Mouse (Mus musculus) forebrain, embryonic 16.5 days (tissue): ENCODE results near the gene Abcb5. TPM values are rescaled to one million over a fixed set of nuclear protein-coding genes. Genes with fewer than 3 reads are reported as not detected.
"Not testable (repeated sequence)": the region's sequence is repeated elsewhere in the genome, so short reads cannot be mapped to it uniquely, and the experiment has no call there.

Experiments used
- ATAC-seq: fragments of 200-750 bp; cut with Nextera tagmentation; 2 replicates; pipeline ENCODE4 v1.8.0; 2017; ENCODE audit warnings: mild to moderate bottlenecking, moderate library complexity
- H3K27ac ChIP-seq: fragments of 300-500 bp; sonication (generic); 2 replicates; pipeline ENCODE4 v1.5.1; 2014; ENCODE audit warnings: low read length, control low read depth
- H3K27me3 ChIP-seq: fragments of 300-500 bp; sonication (generic); replicated peaks from 2 replicates; pipeline ENCODE4 v1.6.1; 2014; ENCODE audit warnings: low read length; ENCODE audit not compliant: control insufficient read depth, insufficient read depth
- H3K36me3 ChIP-seq: fragments of 300-500 bp; sonication (generic); 2 replicates; pipeline ENCODE4 v1.6.1; 2014; ENCODE audit not compliant: control insufficient read depth, insufficient read depth
- H3K4me1 ChIP-seq: fragments of 300-500 bp; sonication (generic); replicated peaks from 2 replicates; pipeline ENCODE4 v1.6.1; 2014; ENCODE audit warnings: low read length; ENCODE audit not compliant: control insufficient read depth, insufficient read depth
- H3K4me2 ChIP-seq: fragments of 300-500 bp; sonication (generic); 2 replicates; pipeline ENCODE4 v1.6.1; 2014; ENCODE audit warnings: mild to moderate bottlenecking, low read length, control low read depth
- H3K4me3 ChIP-seq: fragments of 300-500 bp; sonication (generic); replicated peaks from 2 replicates; pipeline ENCODE4 v1.5.1; 2014; ENCODE audit warnings: mild to moderate bottlenecking, low read length, control low read depth
- H3K9ac ChIP-seq: fragments of 300-500 bp; sonication (generic); replicated peaks from 2 replicates; pipeline ENCODE4 v1.6.1; 2014; ENCODE audit warnings: low read depth, low read length, control low read depth
- H3K9me3 ChIP-seq: fragments of 300-500 bp; sonication (generic); 2 replicates; pipeline ENCODE4 v1.6.1; 2016; ENCODE audit warnings: low read length; ENCODE audit not compliant: control insufficient read depth
- WGBS: fragments of 180-500 bp; shearing (Covaris S2); extraction: QIAGEN DNeasy Blood & Tissue Kit; methylation state at CpG from one replicate; pipeline ENCODE4 v1.1.7; 2014; 5-methylcytosine and 5-hydroxymethylcytosine counted together
- polyA plus RNA-seq: library from polyadenylated mRNA; unstranded; fragments of >200 nt; fragmentation: Nextera tagmentation; extraction: Ambion mirVana; gene quantifications from 2 replicates; pipeline ENCODE4 v1.2.1, GENCODE M21; 2015

Abcb5 gene
- not detected in 2 replicates for polyA plus RNA-seq

- Histone ChIP-seq H3K9ac (no peak within 1 kb of the TSS), H3K4me2 (no peak within 1 kb of the TSS)
- WGBS, result 83% methylated on average over 4 of the region's 4 CpGs
Observed at GRCm38 (mm10) chr12:118966321-118966720, at the start of gene Abcb5. Gene Abcb5 (minus strand): TSS chr12:118966421.

GRCm38 (mm10) chr12:118999230-118999629, 33.0 kb upstream of the Abcb5 start:
- Histone ChIP-seq H3K4me3 (no peak overlapping the region), H3K27ac (no peak overlapping the region), H3K36me3 (no peaks in the 10 kb centered on the region), H3K27me3 (no peaks in the 10 kb centered on the region), H3K4me1 (no peaks in the 10 kb centered on the region), H3K4me2 (no peak overlapping the region), H3K9ac (no peak overlapping the region), H3K9me3 (no peaks in the 10 kb centered on the region)
- WGBS, result 79% methylated on average over 2 of the region's 2 CpGs
- ATAC-seq, result no peak

More at GRCm38 (mm10) chr12:118966321-118966720, at the start of gene Abcb5:
- ATAC-seq, result no peak
- no peaks in the 10 kb centered on the region for H3K36me3 ChIP-seq
- no peaks in the 10 kb centered on the region for H3K9me3 ChIP-seq
- H3K27me3 ChIP-seq, result no peaks in the 10 kb centered on the region
- H3K4me3 ChIP-seq, result no peak within 1 kb of the TSS
- H3K27ac ChIP-seq, result no peak within 1 kb of the TSS
- H3K4me1 ChIP-seq, result no peaks in the 10 kb centered on the region

GRCm38 (mm10) chr12:118994328-118995166, 28.3 kb upstream of the Abcb5 start:
- no peak overlapping the region for H3K4me2 ChIP-seq
- no peak overlapping the region for H3K4me3 ChIP-seq
- WGBS, result 95% methylated on average over 1 of the region's 1 CpGs
- ATAC-seq, result no peak
- H3K9me3 ChIP-seq, result no peaks in the 10 kb centered on the region
- no peak overlapping the region for H3K27ac ChIP-seq
- H3K27me3 ChIP-seq, result no peaks in the 10 kb centered on the region
- H3K4me1 ChIP-seq, result no peaks in the 10 kb centered on the region
- no peaks in the 10 kb centered on the region for H3K36me3 ChIP-seq
- no peak overlapping the region for H3K9ac ChIP-seq

DNA sequence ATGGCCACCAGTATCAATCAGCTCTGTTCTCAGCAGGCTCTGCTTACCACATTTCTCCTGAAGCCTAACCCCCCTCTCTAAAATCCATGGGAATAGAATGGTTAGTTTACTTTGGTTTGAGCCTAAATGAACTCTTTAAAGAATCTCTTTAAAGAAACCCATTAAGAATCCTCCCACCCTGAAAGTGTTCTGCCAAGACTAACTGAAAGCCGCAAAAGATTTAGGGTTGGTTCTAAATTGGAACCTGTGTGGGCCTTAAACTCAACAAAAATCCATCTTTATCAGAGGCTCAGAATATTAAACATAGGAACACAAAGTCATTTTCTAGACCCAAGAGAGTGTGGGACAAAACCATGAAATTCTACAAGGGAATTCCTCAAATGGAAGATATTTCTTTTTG, 18.6 kb upstream of the Abcb5 start:
- Histone ChIP-seq H3K9ac (no peak overlapping the region), H3K36me3 (no peaks in the 10 kb centered on the region), H3K9me3 (no peaks in the 10 kb centered on the region), H3K27me3 (no peaks in the 10 kb centered on the region), H3K4me1 (no peaks in the 10 kb centered on the region), H3K4me3 (no peak overlapping the region), H3K4me2 (no peak overlapping the region), H3K27ac (no peak overlapping the region)
- no peak; the same call in 1 of the 2 replicates for ATAC-seq
- WGBS, result 40% methylated on average over 1 of the region's 1 CpGs

DNA sequence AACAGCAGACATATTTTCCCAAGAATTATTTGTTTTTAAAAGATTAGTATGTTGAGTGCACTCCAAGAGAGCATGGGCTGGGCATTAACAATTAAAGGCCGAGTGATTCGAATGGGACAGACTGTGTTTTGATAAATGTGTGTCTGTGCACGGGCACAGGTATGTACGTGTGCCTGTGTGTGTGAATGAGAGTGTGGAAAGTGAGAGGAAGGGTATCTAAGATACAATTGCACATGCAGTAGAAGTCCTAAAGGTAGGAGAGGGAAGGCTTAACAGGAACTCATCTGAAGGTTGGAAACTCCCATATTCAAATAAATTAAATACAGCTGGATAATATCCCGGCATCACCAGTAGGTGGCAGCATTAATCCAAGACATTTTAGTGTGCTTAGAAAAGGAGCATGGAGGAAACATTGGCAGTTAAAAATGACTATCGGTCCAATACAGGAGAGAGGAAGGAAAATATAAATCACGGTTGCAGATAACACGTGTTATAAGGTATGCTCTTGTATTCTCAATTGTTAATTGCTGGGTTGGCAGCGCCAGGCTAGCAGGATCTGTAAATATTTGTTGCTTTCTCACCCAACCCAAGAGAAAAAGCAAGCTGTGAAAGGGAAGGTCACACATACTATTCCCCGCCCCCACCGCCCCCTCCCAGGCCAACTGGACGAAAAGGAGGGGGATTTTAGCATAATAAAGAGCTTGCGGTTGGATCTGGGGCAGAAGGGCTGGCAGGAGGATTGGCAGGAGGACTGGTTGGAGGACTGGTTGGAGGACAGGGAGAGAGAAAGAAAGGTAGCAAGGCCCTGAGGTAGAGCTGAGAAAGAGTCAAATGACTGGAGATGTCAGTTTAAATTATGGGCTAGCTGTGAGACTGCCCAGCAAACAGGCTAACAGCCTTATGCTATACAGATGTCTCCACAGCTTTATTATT, 35.6 kb downstream of the Abcb5 start:
- H3K9ac ChIP-seq, result peak overlapping the region; percentile 38
- no peaks in the 10 kb centered on the region for H3K9me3 ChIP-seq
- ATAC-seq, result peak; percentile 72
- peaks cover 9% of the 10 kb centered on the region for H3K4me1 ChIP-seq
- no peaks in the 10 kb centered on the region for H3K27me3 ChIP-seq
- no peaks in the 10 kb centered on the region for H3K36me3 ChIP-seq
- 0 out of 2 replicates have a peak overlapping the region, but pooled peaks have one; percentile 5 for H3K4me3 ChIP-seq
- H3K27ac ChIP-seq, result no peak overlapping the region
- H3K4me2 ChIP-seq, result peak overlapping the region; percentile 40
- 20% methylated on average over 13 of the region's 13 CpGs for WGBS

DNA sequence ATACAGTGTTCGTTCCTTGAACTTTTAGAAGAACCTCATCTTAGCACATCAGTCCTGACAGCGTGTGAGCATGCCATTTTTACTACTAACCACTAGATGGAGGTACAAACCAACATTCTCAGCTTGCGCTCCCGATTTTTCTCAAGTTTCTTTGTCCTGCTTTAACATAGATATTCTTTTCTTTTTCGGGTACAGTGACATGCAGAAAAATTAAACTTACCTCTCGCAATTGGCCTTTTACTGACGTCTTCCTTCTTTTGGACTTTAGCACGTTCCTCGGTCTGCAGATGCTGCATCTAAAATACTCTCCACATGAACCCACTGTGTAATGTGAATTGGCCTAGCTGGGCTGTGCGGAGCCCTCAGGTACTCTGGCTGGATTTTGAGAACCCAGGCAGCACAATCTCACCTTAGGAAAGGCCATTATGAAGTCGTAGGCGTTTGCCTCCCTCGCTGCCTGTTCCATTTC, 39.4 kb downstream of the Abcb5 start:
- peaks cover 9% of the 10 kb centered on the region for H3K4me1 ChIP-seq
- peak overlapping the region; percentile 58 for H3K4me2 ChIP-seq
- no peaks in the 10 kb centered on the region for H3K9me3 ChIP-seq
- H3K4me3 ChIP-seq, result peak overlapping the region; percentile 29
- H3K27me3 ChIP-seq, result no peaks in the 10 kb centered on the region
- ATAC-seq, result peak; percentile 74
- peak overlapping the region; percentile 51 for H3K9ac ChIP-seq
- H3K27ac ChIP-seq, result no peak overlapping the region
- 15% methylated on average over 13 of the region's 13 CpGs for WGBS
- no peaks in the 10 kb centered on the region for H3K36me3 ChIP-seq

- not testable (repeated sequence) for H3K4me2 ChIP-seq, H3K36me3 ChIP-seq, H3K9ac ChIP-seq, H3K9me3 ChIP-seq, H3K4me1 ChIP-seq, H3K27me3 ChIP-seq, H3K27ac ChIP-seq, H3K4me3 ChIP-seq, ATAC-seq
- WGBS, result 46% methylated on average over 1 of the region's 1 CpGs
Observed at GRCm38 (mm10) chr12:118923874-118924273, 42.3 kb downstream of the Abcb5 start.

GRCm38 (mm10) chr12:118917771-118918170, 48.5 kb downstream of the Abcb5 start:
- Histone ChIP-seq H3K4me3 (no peak overlapping the region), H3K4me1 (no peaks in the 10 kb centered on the region), H3K9me3 (no peaks in the 10 kb centered on the region), H3K27me3 (no peaks in the 10 kb centered on the region), H3K9ac (no peak overlapping the region), H3K36me3 (no peaks in the 10 kb centered on the region), H3K4me2 (no peak overlapping the region), H3K27ac (no peak overlapping the region)
- WGBS, result 26% methylated on average over 1 of the region's 1 CpGs
- no peak for ATAC-seq

DNA sequence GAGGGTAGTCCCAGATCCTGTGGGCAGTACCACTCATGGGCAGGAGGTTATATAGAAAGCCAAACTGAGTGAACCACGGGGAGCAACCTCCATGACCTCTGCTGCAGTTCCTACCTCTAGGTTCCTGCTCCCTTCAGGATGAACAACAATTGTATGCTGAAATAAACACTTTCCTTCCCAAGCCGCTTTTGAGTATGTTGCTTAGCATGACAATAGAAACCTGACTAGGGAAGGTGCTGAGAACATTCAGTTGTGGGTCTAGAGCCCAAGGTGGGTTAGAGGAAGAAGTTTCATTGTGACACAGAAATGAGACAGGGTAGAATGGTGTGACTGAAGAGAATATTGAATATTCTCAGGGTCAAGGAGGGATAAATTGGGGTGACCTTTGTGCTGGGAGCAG, 55.9 kb downstream of the Abcb5 start:
- no peak overlapping the region for H3K9ac ChIP-seq
- no peak for ATAC-seq
- no peaks in the 10 kb centered on the region for H3K9me3 ChIP-seq
- H3K27ac ChIP-seq, result no peak overlapping the region
- 81% methylated on average over 2 of the region's 2 CpGs for WGBS
- no peaks in the 10 kb centered on the region for H3K36me3 ChIP-seq
- no peak overlapping the region for H3K4me2 ChIP-seq
- H3K4me3 ChIP-seq, result no peak overlapping the region
- H3K4me1 ChIP-seq, result no peaks in the 10 kb centered on the region
- H3K27me3 ChIP-seq, result no peaks in the 10 kb centered on the region
